Comparison of ENCODE assay signal across 8 mouse cellular contexts in the genomic region with DNA sequence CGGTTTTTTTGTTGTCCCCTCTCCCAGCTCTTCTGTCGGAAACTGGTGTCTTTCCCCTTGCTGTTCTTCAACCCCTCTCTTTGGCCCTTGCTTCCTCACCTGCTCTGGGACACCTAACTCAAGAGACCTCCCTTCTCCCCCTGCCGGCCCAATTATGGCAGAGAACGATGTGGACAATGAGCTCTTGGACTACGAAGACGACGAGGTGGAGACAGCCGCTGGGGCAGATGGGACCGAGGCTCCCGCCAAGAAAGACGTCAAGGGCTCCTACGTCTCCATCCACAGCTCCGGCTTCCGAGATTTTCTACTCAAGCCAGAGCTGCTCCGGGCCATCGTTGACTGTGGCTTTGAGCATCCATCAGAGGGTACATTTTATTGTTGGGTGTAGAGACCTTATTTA. TPM values are rescaled to one million over a fixed set of nuclear protein-coding genes. Genes with fewer than 3 reads are reported as not detected.
DNase-seq lines count a peak whose midpoint lies in the region; ATAC-seq lines count a peak whose summit lies in the region.

No protein-coding gene starts in this region.

- H3K27ac ChIP-seq in embryonic facial prominence, embryonic 14.5 days (replicated peaks; ENCODE audit: low read depth, low read length), result peak overlapping the region; percentile 99; the same call in 1 of the 2 replicates
- H3K27ac ChIP-seq in midbrain, embryonic 11.5 days (ENCODE audit: low read depth, low read length), result peak overlapping the region; percentile 94

- H3K4me2 ChIP-seq in embryonic facial prominence, embryonic 14.5 days (ENCODE audit: low read depth, low read length), result peak overlapping the region; percentile 86
- peak overlapping the region; percentile 97 for H3K4me2 ChIP-seq in midbrain, embryonic 11.5 days

- peaks cover 21% of the 10 kb centered on the region for H3K4me1 ChIP-seq in embryonic facial prominence, embryonic 14.5 days (ENCODE audit: control insufficient read depth, insufficient read depth, low read length)
- H3K4me1 ChIP-seq in midbrain, embryonic 11.5 days (ENCODE audit: control insufficient read depth, insufficient read depth, low read length), result peaks cover 37% of the 10 kb centered on the region

- 5% methylated on average over 16 of the region's 16 CpGs for WGBS in embryonic facial prominence, embryonic 14.5 days
- 6% methylated on average over 16 of the region's 16 CpGs for WGBS in midbrain, embryonic 11.5 days

- peak overlapping the region; percentile 100 for H3K9ac ChIP-seq in embryonic facial prominence, embryonic 14.5 days (ENCODE audit: low read depth, low read length)
- peak overlapping the region; percentile 100 for H3K9ac ChIP-seq in midbrain, embryonic 11.5 days (ENCODE audit: low read length)

- peak; percentile 49 for DNase-seq in CD4-positive, CD25-positive, alpha-beta regulatory T cell, adult 2 months (ENCODE audit: low read depth, low spot score)
- peak; percentile 62 for DNase-seq in MN1 (ENCODE audit: low spot score)
- DNase-seq in embryonic facial prominence, embryonic 14.5 days (ENCODE audit: low spot score), result peak; percentile 56
- peak; percentile 49 to 60 for DNase-seq in heart, postnatal 36 days
- peak; percentile 58 to 65 for DNase-seq in left cerebral cortex, postnatal 36 days (ENCODE audit: low spot score in 2 of 2)
- DNase-seq in midbrain, embryonic 11.5 days (ENCODE audit: low spot score, missing footprints), result peak; percentile 94
- DNase-seq in thymus, postnatal 14 days, result peak; percentile 49

- no peaks in the 10 kb centered on the region for H3K9me3 ChIP-seq in embryonic facial prominence, embryonic 14.5 days (ENCODE audit: control insufficient read depth, low read length)
- H3K9me3 ChIP-seq in midbrain, embryonic 11.5 days (ENCODE audit: control insufficient read depth, low read length), result no peaks in the 10 kb centered on the region

- intact Hi-C loops in heart, postnatal 36 days (cut with DNase I), result loop anchor here (10.0 kb wide), 1 partner anchor 348 kb away; the partner anchor contains the start of genes C2 and Ehmt2
- intact Hi-C loops in left cerebral cortex, postnatal 36 days (cut with DNase I), result loop anchor here (5.0 kb wide), 1 partner anchor 406 kb away; the partner anchor contains the start of genes Dxo and Stk19

- peak overlapping the region; percentile 96 for H3K4me3 ChIP-seq in embryonic facial prominence, embryonic 14.5 days (ENCODE audit: low read depth, low read length)
- peak overlapping the region; percentile 99 for H3K4me3 ChIP-seq in midbrain, embryonic 11.5 days (ENCODE audit: low read depth, low read length)

- H3K27me3 ChIP-seq in embryonic facial prominence, embryonic 14.5 days (replicated peaks; ENCODE audit: control insufficient read depth, insufficient read depth, low read length), result no peaks in the 10 kb centered on the region
- H3K27me3 ChIP-seq in midbrain, embryonic 11.5 days (ENCODE audit: control insufficient read depth, insufficient read depth, low read length), result no peaks in the 10 kb centered on the region

- ATAC-seq in CD4-positive, CD25-positive, alpha-beta regulatory T cell, adult 4 months, result no peak
- ATAC-seq in embryonic facial prominence, embryonic 14.5 days (ENCODE audit: low read depth), result no peak
- ATAC-seq in midbrain, embryonic 11.5 days (ENCODE audit: low FRiP score), result no peak

- peaks cover 53% of the 10 kb centered on the region for H3K36me3 ChIP-seq in embryonic facial prominence, embryonic 14.5 days (ENCODE audit: control insufficient read depth, insufficient read depth, low read length)
- peaks cover 39% of the 10 kb centered on the region for H3K36me3 ChIP-seq in midbrain, embryonic 11.5 days (ENCODE audit: control insufficient read depth, insufficient read depth, low read length)

RNA-seq across cellular contexts. Expression of gene Ddx39b, which starts 1.5 kb away (rescaled TPM):
- polyA plus RNA-seq in CD4-positive, CD25-positive, alpha-beta regulatory T cell, adult 4 months (2017; shearing (Covaris generic)), result 100 to 1,000 TPM; 255 to 357 TPM
- 347 and 431 TPM in 2 replicates for polyA plus RNA-seq in embryonic facial prominence, embryonic 14.5 days (2014; fragmentation: Nextera tagmentation; extraction: Ambion mirVana)
- total RNA-seq in heart, postnatal 36 days (2021), result 10 to 100 TPM; 83.3 to 97.3 TPM
- 100 to 1,000 TPM; 189 to 214 TPM for total RNA-seq in left cerebral cortex, postnatal 36 days (2021)
- polyA plus RNA-seq in midbrain, embryonic 11.5 days (2014; fragmentation: Nextera tagmentation; extraction: Ambion mirVana), result 649 and 657 TPM in 2 replicates

RNA-seq across cellular contexts. Expression of gene Nfkbil1, which starts 7.5 kb away (rescaled TPM):
- 1 to 10 TPM; 2.0 to 2.2 TPM for polyA plus RNA-seq in CD4-positive, CD25-positive, alpha-beta regulatory T cell, adult 4 months (2017; shearing (Covaris generic))
- polyA plus RNA-seq in embryonic facial prominence, embryonic 14.5 days (2014; fragmentation: Nextera tagmentation; extraction: Ambion mirVana), result 3.3 and 4.8 TPM in 2 replicates
- 1 to 10 TPM; 8.0 to 8.5 TPM for total RNA-seq in heart, postnatal 36 days (2021)
- total RNA-seq in left cerebral cortex, postnatal 36 days (2021), result 10 to 100 TPM; 15.5 to 16.6 TPM
- 3.3 and 4.4 TPM in 2 replicates for polyA plus RNA-seq in midbrain, embryonic 11.5 days (2014; fragmentation: Nextera tagmentation; extraction: Ambion mirVana)

RNA-seq across cellular contexts. Expression of gene Atp6v1g2, which starts 9.6 kb away (rescaled TPM):
- polyA plus RNA-seq in CD4-positive, CD25-positive, alpha-beta regulatory T cell, adult 4 months (2017; shearing (Covaris generic)), result 1 to 10 TPM; 6.3 to 8.2 TPM
- polyA plus RNA-seq in embryonic facial prominence, embryonic 14.5 days (2014; fragmentation: Nextera tagmentation; extraction: Ambion mirVana), result 5.1 and 5.2 TPM in 2 replicates
- 1 to 10 TPM; 2.0 to 2.6 TPM for total RNA-seq in heart, postnatal 36 days (2021)
- total RNA-seq in left cerebral cortex, postnatal 36 days (2021), result 100 to 1,000 TPM; 514 to 593 TPM
- 17.0 and 17.8 TPM in 2 replicates for polyA plus RNA-seq in midbrain, embryonic 11.5 days (2014; fragmentation: Nextera tagmentation; extraction: Ambion mirVana)

RNA-seq across cellular contexts. Expression of gene H2-D1, which starts 19.4 kb away (rescaled TPM):
- 1,000 to 10,000 TPM; 4,417 to 6,162 TPM for polyA plus RNA-seq in CD4-positive, CD25-positive, alpha-beta regulatory T cell, adult 4 months (2017; shearing (Covaris generic))
- 46.9 and 51.7 TPM in 2 replicates for polyA plus RNA-seq in embryonic facial prominence, embryonic 14.5 days (2014; fragmentation: Nextera tagmentation; extraction: Ambion mirVana)
- 100 to 1,000 TPM in 1 of 2 experiments, 10 to 100 TPM in 1; 87.6 to 133 TPM for total RNA-seq in heart, postnatal 36 days (2021)
- 10 to 100 TPM; 19.6 to 23.3 TPM for total RNA-seq in left cerebral cortex, postnatal 36 days (2021)
- 42.2 and 45.9 TPM in 2 replicates for polyA plus RNA-seq in midbrain, embryonic 11.5 days (2014; fragmentation: Nextera tagmentation; extraction: Ambion mirVana)

RNA-seq across cellular contexts. Expression of gene Gm16181, which starts 22.5 kb away (rescaled TPM):
- 1 to 10 TPM in 1 of 2 experiments, under 1 TPM in 1; 0.79 to 1.4 TPM for polyA plus RNA-seq in CD4-positive, CD25-positive, alpha-beta regulatory T cell, adult 4 months (2017; shearing (Covaris generic))
- 0.47 TPM in 1 of 2 replicates, not detected in the other for polyA plus RNA-seq in embryonic facial prominence, embryonic 14.5 days (2014; fragmentation: Nextera tagmentation; extraction: Ambion mirVana)
- not detected for total RNA-seq in heart, postnatal 36 days (2021)
- not detected for total RNA-seq in left cerebral cortex, postnatal 36 days (2021)
- not detected in 2 replicates for polyA plus RNA-seq in midbrain, embryonic 11.5 days (2014; fragmentation: Nextera tagmentation; extraction: Ambion mirVana)
